Mouse (Mus musculus) layer of hippocampus, adult 18-20 months (tissue): Measurements from ENCODE around the gene Prr15. TPM values are rescaled to one million over a fixed set of nuclear protein-coding genes. Genes with fewer than 3 reads are reported as not detected.

ENCODE experiments used
- total RNA-seq, 2 experiments: library from RNA; stranded (reverse); gene quantifications; 2 replicates each; pipeline ENCODE4 v1.2.3; 2021

Gene Prr15
- total RNA-seq, 2 experiments from 2014 or later = 0.74 to 1.0 TPM

Other genes starting within 250 kb of the Prr15 start
- gene Wipf3, start 103.8 kb downstream of the Prr15 start, total RNA-seq = 100 to 1,000 TPM; 331 to 395 TPM
- gene Scrn1, start 240.7 kb downstream of the Prr15 start, total RNA-seq = 10 to 100 TPM; 98.5 to 99.8 TPM